Mouse (Mus musculus) forebrain, embryonic 15.5 days (tissue): ENCODE measurements at regions not wholly inside any gene's neighbourhood (a gene's known extent, or its start where the extent isn't known, plus 50 kb on each side); places are given as distances from the start of the nearest gene placed in this dataset.
"Not testable (repeated sequence)": the region's sequence is repeated elsewhere in the genome, so short reads cannot be mapped to it uniquely, and the experiment has no call there.

ENCODE experiments used
- ATAC-seq: fragments of 200-750 bp; cut with Nextera tagmentation; replicated peaks from 2 replicates; pipeline ENCODE4 v1.8.0; 2017; ENCODE audit warnings: mild to moderate bottlenecking, moderate TSS enrichment, moderate library complexity
- H3K27ac ChIP-seq: fragments of 300-500 bp; sonication (generic); replicated peaks from 2 replicates; pipeline ENCODE4 v1.5.1; 2015; ENCODE audit warnings: mild to moderate bottlenecking, inconsistent platforms
- H3K27me3 ChIP-seq: fragments of 300-500 bp; sonication (generic); 2 replicates; pipeline ENCODE4 v1.6.1; 2015; ENCODE audit warnings: inconsistent platforms
- H3K36me3 ChIP-seq: fragments of 300-500 bp; sonication (generic); 2 replicates; pipeline ENCODE4 v1.6.1; 2015; ENCODE audit warnings: mild to moderate bottlenecking, inconsistent platforms
- H3K4me1 ChIP-seq: fragments of 300-500 bp; sonication (generic); 2 replicates; pipeline ENCODE4 v1.6.1; 2015; ENCODE audit warnings: inconsistent platforms
- H3K4me2 ChIP-seq: fragments of 300-500 bp; sonication (generic); replicated peaks from 2 replicates; pipeline ENCODE4 v1.6.1; 2015; ENCODE audit warnings: mild to moderate bottlenecking, inconsistent platforms
- H3K4me3 ChIP-seq: fragments of 300-500 bp; sonication (generic); 2 replicates; pipeline ENCODE4 v1.5.1; 2015; ENCODE audit warnings: mild to moderate bottlenecking, inconsistent platforms
- H3K9ac ChIP-seq: fragments of 300-500 bp; sonication (generic); replicated peaks from 2 replicates; pipeline ENCODE4 v1.6.1; 2015; ENCODE audit warnings: mild to moderate bottlenecking, inconsistent platforms
- H3K9me3 ChIP-seq: fragments of 300-500 bp; sonication (generic); 2 replicates; pipeline ENCODE4 v1.6.1; 2016; ENCODE audit warnings: inconsistent platforms
- WGBS: fragments of 180-500 bp; shearing (Covaris S2); methylation state at CpG from one replicate; pipeline ENCODE4 v1.1.7; 2015; ENCODE audit warnings: mixed read lengths; 5-methylcytosine and 5-hydroxymethylcytosine counted together

- H3K9me3 ChIP-seq: no peaks in the 10 kb centered on the region
- no peak overlapping the region for H3K27ac ChIP-seq
- ATAC-seq: no peak
- H3K27me3 ChIP-seq: no peaks in the 10 kb centered on the region
- H3K36me3 ChIP-seq: no peaks in the 10 kb centered on the region
- no peak overlapping the region for H3K4me2 ChIP-seq
- no peaks in the 10 kb centered on the region for H3K4me1 ChIP-seq
- no peak overlapping the region for H3K4me3 ChIP-seq
- whole genome bisulfite sequencing: 93% methylated on average over 2 of the region's 2 CpGs
- H3K9ac ChIP-seq: no peak overlapping the region
Observed at GRCm38 (mm10) chr15:42104816-42105215, 1970.7 kb downstream of the 9330182O14Rik start.

- Histone ChIP-seq H3K27ac (no peak overlapping the region), H3K4me2 (no peak overlapping the region), H3K4me1 (no peaks in the 10 kb centered on the region), H3K36me3 (no peaks in the 10 kb centered on the region), H3K9me3 (no peaks in the 10 kb centered on the region), H3K9ac (no peak overlapping the region), H3K27me3 (no peaks in the 10 kb centered on the region), H3K4me3 (no peak overlapping the region)
- no peak for ATAC-seq
Observed at GRCm38 (mm10) chr15:42107106-42107505, 1972.9 kb downstream of the 9330182O14Rik start.

GRCm38 (mm10) chr15:42111811-42112210 is 1977.6 kb downstream of the 9330182O14Rik start:
- WGBS: 70% methylated on average over 5 of the region's 5 CpGs
- ATAC-seq: no peak
- no peaks in the 10 kb centered on the region for H3K9me3 ChIP-seq
- H3K27me3 ChIP-seq: no peaks in the 10 kb centered on the region
- H3K4me2 ChIP-seq: no peak overlapping the region
- H3K4me3 ChIP-seq: no peak overlapping the region
- H3K36me3 ChIP-seq: no peaks in the 10 kb centered on the region
- no peaks in the 10 kb centered on the region for H3K4me1 ChIP-seq
- no peak overlapping the region for H3K27ac ChIP-seq
- no peak overlapping the region for H3K9ac ChIP-seq

- H3K9ac ChIP-seq: no peak overlapping the region
Observed at GRCm38 (mm10) chr15:42127471-42127870, 1993.3 kb downstream of the 9330182O14Rik start.

GRCm38 (mm10) chr15:42128976-42129375 is 1994.8 kb downstream of the 9330182O14Rik start:
- whole genome bisulfite sequencing: 90% methylated on average over 3 of the region's 3 CpGs
- H3K27ac ChIP-seq: no peak overlapping the region
- no peak overlapping the region for H3K4me2 ChIP-seq
- ATAC-seq: no peak
- no peak overlapping the region for H3K9ac ChIP-seq
- no peak overlapping the region for H3K4me3 ChIP-seq
- H3K9me3 ChIP-seq: no peaks in the 10 kb centered on the region
- no peaks in the 10 kb centered on the region for H3K4me1 ChIP-seq
- no peaks in the 10 kb centered on the region for H3K36me3 ChIP-seq
- H3K27me3 ChIP-seq: no peaks in the 10 kb centered on the region

More at GRCm38 (mm10) chr15:42127471-42127870, 1993.3 kb downstream of the 9330182O14Rik start:
- H3K4me2 ChIP-seq: no peak overlapping the region
- H3K4me3 ChIP-seq: no peak overlapping the region
- no peaks in the 10 kb centered on the region for H3K4me1 ChIP-seq
- 83% methylated on average over 1 of the region's 1 CpGs for WGBS
- no peak for ATAC-seq
- no peaks in the 10 kb centered on the region for H3K36me3 ChIP-seq
- H3K9me3 ChIP-seq: no peaks in the 10 kb centered on the region
- no peak overlapping the region for H3K27ac ChIP-seq
- no peaks in the 10 kb centered on the region for H3K27me3 ChIP-seq

- Histone ChIP-seq H3K4me2 (no peak overlapping the region), H3K9me3 (no peaks in the 10 kb centered on the region), H3K4me3 (no peak overlapping the region), H3K36me3 (no peaks in the 10 kb centered on the region), H3K27me3 (no peaks in the 10 kb centered on the region), H3K4me1 (no peaks in the 10 kb centered on the region), H3K9ac (no peak overlapping the region), H3K27ac (no peak overlapping the region)
- no peak for ATAC-seq
Observed at GRCm38 (mm10) chr15:42166546-42166945, 2032.4 kb downstream of the 9330182O14Rik start.

GRCm38 (mm10) chr15:42177766-42178165 is 2043.6 kb downstream of the 9330182O14Rik start:
- ATAC-seq, H3K27ac ChIP-seq, H3K9me3 ChIP-seq, H3K4me1 ChIP-seq, H3K27me3 ChIP-seq, H3K36me3 ChIP-seq, H3K9ac ChIP-seq, H3K4me2 ChIP-seq, H3K4me3 ChIP-seq: not testable (repeated sequence)
- WGBS: 91% methylated on average over 1 of the region's 1 CpGs

- Histone ChIP-seq H3K4me2 (no peak overlapping the region), H3K4me1 (no peaks in the 10 kb centered on the region), H3K9me3 (no peaks in the 10 kb centered on the region), H3K4me3 (no peak overlapping the region), H3K36me3 (no peaks in the 10 kb centered on the region), H3K27me3 (no peaks in the 10 kb centered on the region), H3K27ac (no peak overlapping the region), H3K9ac (no peak overlapping the region)
- WGBS: 25% methylated on average over 5 of the region's 5 CpGs
- ATAC-seq: peak; percentile 72
Observed at GRCm38 (mm10) chr15:42207187-42207846, 2073.2 kb downstream of the 9330182O14Rik start.

GRCm38 (mm10) chr15:42219496-42219895 is 2085.3 kb downstream of the 9330182O14Rik start:
- 95% methylated on average over 11 of the region's 11 CpGs for WGBS
- no peak overlapping the region for H3K4me3 ChIP-seq
- H3K4me2 ChIP-seq: no peak overlapping the region
- H3K27me3 ChIP-seq: no peaks in the 10 kb centered on the region
- no peak overlapping the region for H3K27ac ChIP-seq
- H3K36me3 ChIP-seq: no peaks in the 10 kb centered on the region
- no peak overlapping the region for H3K9ac ChIP-seq
- ATAC-seq: no peak
- H3K9me3 ChIP-seq: no peaks in the 10 kb centered on the region
- no peaks in the 10 kb centered on the region for H3K4me1 ChIP-seq

GRCm38 (mm10) chr15:42220005-42220404 is 2085.8 kb downstream of the 9330182O14Rik start:
- Histone ChIP-seq H3K27ac (no peak overlapping the region), H3K36me3 (no peaks in the 10 kb centered on the region), H3K4me1 (no peaks in the 10 kb centered on the region), H3K4me2 (no peak overlapping the region), H3K27me3 (no peaks in the 10 kb centered on the region), H3K9ac (no peak overlapping the region), H3K4me3 (no peak overlapping the region), H3K9me3 (no peaks in the 10 kb centered on the region)
- ATAC-seq: no peak
- WGBS: 83% methylated on average over 3 of the region's 3 CpGs

GRCm38 (mm10) chr15:42225006-42225405 is 2090.8 kb downstream of the 9330182O14Rik start:
- ATAC-seq: no peak
- H3K27ac ChIP-seq: no peak overlapping the region
- no peak overlapping the region for H3K9ac ChIP-seq
- H3K9me3 ChIP-seq: no peaks in the 10 kb centered on the region
- H3K27me3 ChIP-seq: no peaks in the 10 kb centered on the region
- no peaks in the 10 kb centered on the region for H3K4me1 ChIP-seq
- 79% methylated on average over 1 of the region's 1 CpGs for WGBS
- H3K4me3 ChIP-seq: no peak overlapping the region
- H3K36me3 ChIP-seq: no peaks in the 10 kb centered on the region
- no peak overlapping the region for H3K4me2 ChIP-seq

- WGBS: 80% methylated on average over 3 of the region's 3 CpGs
- Histone ChIP-seq H3K4me1 (no peaks in the 10 kb centered on the region), H3K4me3 (no peak overlapping the region), H3K9ac (no peak overlapping the region), H3K36me3 (no peaks in the 10 kb centered on the region), H3K9me3 (no peaks in the 10 kb centered on the region), H3K27me3 (no peaks in the 10 kb centered on the region), H3K4me2 (no peak overlapping the region), H3K27ac (no peak overlapping the region)
- no peak for ATAC-seq
Observed at GRCm38 (mm10) chr15:42231692-42232091, 2097.5 kb downstream of the 9330182O14Rik start.

GRCm38 (mm10) chr15:42246812-42247211 is 2112.6 kb downstream of the 9330182O14Rik start:
- WGBS: 88% methylated on average over 1 of the region's 1 CpGs
- Histone ChIP-seq H3K9ac (no peak overlapping the region), H3K4me2 (no peak overlapping the region), H3K4me1 (no peaks in the 10 kb centered on the region), H3K36me3 (no peaks in the 10 kb centered on the region), H3K27me3 (no peaks in the 10 kb centered on the region), H3K27ac (no peak overlapping the region), H3K9me3 (0 out of 2 replicates have a peak, but pooled peaks cover 4% of the 10 kb centered on the region), H3K4me3 (no peak overlapping the region)
- no peak for ATAC-seq
